Mouse (Mus musculus) kidney, adult 10 weeks (tissue): ENCODE measurements around the gene Brpf1. TPM values are rescaled to one million over a fixed set of nuclear protein-coding genes. Genes with fewer than 3 reads are reported as not detected.

Experiments
- polyA plus RNA-seq: library from polyadenylated mRNA; stranded (reverse); fragments of 350-450 nt; fragmentation: Illumina TruSeq; extraction: RNeasy Lipid Tissue Mini Kit (QIAGEN cat#74804); gene quantifications from one replicate; pipeline ENCODE4 v1.2.3, GENCODE M21; 2014; ENCODE audit warnings: low read depth, low replicate concordance

Brpf1 gene
- polyA plus RNA-seq: 2.6 TPM

DNA sequence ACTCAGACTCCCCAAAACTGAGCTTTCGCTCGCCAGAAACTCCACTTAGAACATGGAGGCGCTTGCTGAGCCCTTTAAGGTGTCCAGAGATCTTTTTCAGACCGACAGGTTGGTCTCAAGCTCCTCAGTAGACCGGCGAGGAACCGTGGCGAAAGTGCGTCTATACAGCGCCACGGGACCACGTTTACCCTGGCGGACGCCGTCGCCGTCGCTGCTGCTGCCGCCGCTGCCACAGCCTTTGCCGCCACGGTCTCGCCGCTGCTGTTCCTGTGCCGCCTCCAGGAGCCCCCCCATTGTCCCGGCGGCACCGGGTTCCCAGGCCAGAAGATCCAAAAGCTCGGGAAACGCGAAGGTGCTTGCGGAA, at the start of gene Brpf1:
Brpf1 (plus strand) TSS at position 152 of the 364 bp plus-strand sequence.

DNA sequence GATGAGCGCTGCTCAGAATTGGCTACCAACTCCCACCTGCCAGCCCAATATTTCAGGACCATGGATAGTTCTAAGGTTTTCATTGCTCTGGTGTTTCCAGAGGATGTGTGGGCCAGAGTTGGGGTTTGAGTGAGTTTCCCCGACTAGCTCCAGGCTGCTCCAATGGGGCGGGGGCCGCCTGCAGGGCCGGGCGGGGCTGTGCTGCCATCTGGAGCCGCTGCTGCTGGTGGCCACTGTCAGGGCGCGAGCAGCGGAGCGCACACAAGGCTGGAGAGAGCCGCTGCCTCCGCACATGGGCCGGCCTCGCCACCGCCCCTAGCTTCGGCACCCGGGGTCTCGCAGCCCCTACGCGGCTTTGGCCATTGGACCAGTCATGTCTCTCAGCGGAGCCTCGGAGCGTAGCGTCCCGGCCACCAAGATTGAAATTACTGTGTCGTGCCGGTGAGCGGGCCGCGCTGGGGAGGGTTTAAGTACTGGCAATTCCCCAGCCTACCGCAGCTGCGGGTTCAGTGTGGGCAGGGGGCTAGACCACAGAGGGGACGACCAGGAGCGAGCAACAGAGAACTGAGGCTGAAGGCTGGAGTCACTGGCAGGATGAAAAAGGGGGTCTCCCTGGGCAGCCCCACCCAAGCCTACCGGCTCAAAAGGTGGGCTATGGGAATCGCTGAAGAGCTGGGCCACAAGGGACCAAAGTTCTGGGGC, 24.7 kb upstream of the Brpf1 start, which contains the start of gene Cpne9:
Cpne9 (plus strand) TSS at position 207 of the 702 bp plus-strand sequence.

DNA sequence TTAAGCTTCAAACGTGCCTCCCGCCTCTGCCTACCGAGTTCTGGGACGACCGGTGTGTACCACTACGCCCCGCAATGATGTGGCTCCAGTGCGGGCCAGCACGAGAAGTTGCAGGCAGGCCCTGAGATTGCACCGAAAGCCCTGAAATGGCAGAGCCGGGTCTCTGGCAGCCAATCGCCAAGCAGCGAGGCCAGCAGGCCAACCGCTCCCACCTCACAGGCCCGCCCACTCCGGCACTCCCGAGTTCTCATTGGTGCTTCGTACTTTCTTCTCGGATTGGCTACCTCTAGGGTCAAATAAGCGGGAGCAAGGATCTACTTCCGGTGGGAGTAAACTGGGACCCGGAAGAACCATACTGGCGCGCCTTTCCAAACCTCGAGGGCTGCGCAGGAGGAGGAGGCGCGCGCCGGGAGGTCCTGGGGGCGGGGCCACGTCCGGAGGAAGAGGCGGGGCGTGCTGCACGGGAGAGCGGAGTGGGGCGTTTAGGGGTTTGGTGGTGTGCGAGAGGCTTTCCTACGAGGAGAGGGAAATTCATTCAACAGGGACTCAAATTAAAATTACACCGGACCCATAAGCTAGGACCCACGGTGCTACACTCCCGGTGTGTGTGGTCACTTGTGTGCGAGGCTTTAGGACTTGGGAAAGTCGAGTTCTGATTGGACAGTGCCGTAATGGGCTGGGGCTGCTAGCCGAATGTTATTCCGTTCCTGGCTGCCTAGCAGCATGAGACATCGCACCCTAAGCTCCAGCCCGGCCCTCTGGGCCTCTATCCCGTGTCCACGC, 19.8 kb downstream of the Brpf1 start, which contains the start of gene Ogg1:
Ogg1 (plus strand) TSS at position 440 of the 783 bp plus-strand sequence.

DNA sequence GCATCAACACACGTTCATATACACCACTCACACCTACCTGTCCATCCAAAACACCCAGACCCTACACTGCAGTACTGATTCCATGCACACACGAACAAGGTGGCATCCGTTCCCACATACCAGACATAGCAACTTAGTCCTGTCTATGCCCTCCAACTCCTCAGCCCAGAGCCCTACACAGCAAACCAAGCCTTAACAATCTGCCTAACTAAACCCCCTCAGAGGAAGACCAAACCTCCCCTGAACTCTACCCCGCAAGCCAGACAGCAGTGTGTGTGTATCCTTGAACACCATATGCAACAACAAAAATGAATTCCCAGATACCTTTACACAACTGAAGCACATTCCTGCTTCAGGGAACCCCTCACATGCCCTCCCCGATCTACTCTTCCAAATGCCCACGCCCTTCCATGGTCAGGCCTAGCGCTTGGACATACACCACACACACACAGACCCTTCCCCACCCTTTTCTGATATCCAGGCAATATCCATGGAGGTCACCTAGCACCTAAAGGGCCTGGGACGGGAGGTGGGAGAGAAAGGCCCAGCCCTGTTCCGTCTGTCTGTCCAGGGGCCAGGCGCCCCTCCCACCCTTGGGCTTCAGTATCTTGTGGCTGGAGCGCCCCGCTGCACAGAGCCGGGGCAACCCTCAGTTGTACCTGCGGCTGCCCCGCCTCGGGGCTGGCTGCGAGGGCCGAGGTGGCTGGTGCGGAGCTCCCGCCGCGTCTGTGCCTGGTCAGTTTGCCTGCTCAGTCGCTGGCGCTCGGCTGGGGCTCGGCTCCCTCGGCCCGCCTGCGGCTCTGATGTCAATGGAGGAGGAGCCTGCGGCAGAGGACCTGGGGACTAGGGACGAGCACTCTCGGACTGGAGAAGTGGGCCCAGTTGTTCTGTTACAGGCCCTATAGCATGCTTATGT, 36.5 kb downstream of the Brpf1 start, which contains the start of gene Camk1:
Camk1 (minus strand) TSS at position 808 of the 916 bp plus-strand sequence.

Other genes starting within 250 kb of the Brpf1 start
- 47.8 TPM for gene Setd5, start 229.8 kb upstream of the Brpf1 start, polyA plus RNA-seq
- gene Lhfpl4, start 111.8 kb upstream of the Brpf1 start, polyA plus RNA-seq: not detected
- 20.5 TPM for gene Mtmr14, start 69.3 kb upstream of the Brpf1 start, polyA plus RNA-seq
- not detected for gene Cpne9, start 24.8 kb upstream of the Brpf1 start, polyA plus RNA-seq
- 1.6 TPM for gene Ogg1, start 19.8 kb downstream of the Brpf1 start, polyA plus RNA-seq
- gene Camk1, start 36.8 kb downstream of the Brpf1 start, polyA plus RNA-seq: 22.2 TPM
- gene Tada3, start 70.7 kb downstream of the Brpf1 start, polyA plus RNA-seq: 1.4 TPM
- gene Arpc4, start 71.0 kb downstream of the Brpf1 start, polyA plus RNA-seq: 127 TPM
- 0.32 TPM for gene Ttll3, start 82.1 kb downstream of the Brpf1 start, polyA plus RNA-seq
- gene Rpusd3, start 112.2 kb downstream of the Brpf1 start, polyA plus RNA-seq: 0.69 TPM
- gene Cidec, start 128.6 kb downstream of the Brpf1 start, polyA plus RNA-seq: 0.24 TPM
- 29.4 TPM for gene Jagn1, start 135.4 kb downstream of the Brpf1 start, polyA plus RNA-seq
- gene Il17re, start 151.3 kb downstream of the Brpf1 start, polyA plus RNA-seq: 4.5 TPM
- gene Il17rc, start 164.3 kb downstream of the Brpf1 start, polyA plus RNA-seq: 6.2 TPM
- 1.5 TPM for gene Creld1, start 176.2 kb downstream of the Brpf1 start, polyA plus RNA-seq
- gene Prrt3, start 194.8 kb downstream of the Brpf1 start, polyA plus RNA-seq: not detected
- 92.6 TPM for gene Emc3, start 224.5 kb downstream of the Brpf1 start, polyA plus RNA-seq
- gene Fancd2, start 224.5 kb downstream of the Brpf1 start, polyA plus RNA-seq: 0.16 TPM